ENCODE assay signal across 21 mouse cellular contexts in the genomic region with DNA sequence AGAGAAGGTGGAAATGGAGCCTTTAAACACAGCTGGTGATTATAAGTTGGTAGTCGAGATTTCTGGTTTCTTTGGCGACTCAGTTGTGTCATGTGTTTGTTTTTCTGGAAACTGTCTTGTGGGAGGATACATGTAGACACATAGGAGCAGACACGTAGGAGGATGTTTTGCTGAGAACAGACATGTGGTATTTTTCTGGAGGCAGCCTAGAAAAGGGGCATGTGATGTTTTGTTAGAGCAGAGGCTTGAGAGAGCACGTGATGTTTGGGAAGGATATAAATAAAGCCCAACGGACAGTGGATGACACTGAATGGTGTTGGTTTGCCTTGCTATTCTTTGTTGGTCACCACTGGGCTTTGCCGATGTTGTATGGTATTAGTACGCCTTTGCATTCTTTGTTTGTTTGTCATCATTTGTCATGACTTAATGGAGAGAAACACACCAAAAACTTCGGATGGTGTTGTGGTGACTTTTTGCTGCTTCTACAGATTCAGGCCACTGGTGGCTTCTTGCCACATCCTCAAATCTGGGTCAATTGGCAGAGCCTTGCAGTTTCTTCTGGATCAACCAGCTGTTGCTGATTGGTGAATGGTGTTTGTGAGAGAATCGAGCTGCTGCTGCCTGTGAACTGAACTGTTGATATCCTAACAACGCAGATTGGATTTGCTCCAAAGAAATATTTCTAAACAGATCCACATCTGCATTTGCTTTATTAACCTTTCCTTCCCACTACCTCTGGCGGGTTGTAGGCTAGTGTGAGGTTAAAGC. TPM values are rescaled to one million over a fixed set of nuclear protein-coding genes. Genes with fewer than 3 reads are reported as not detected.
"Had no signal": no experiment of that assay in that cellular context is flagged by ENCODE, and none has a peak within 500 bp of the region (broad histone marks: within the 10 kb centered on the region; RNA-seq: fewer than 3 reads in every experiment).

No protein-coding gene starts in this region.

- H3K27me3 ChIP-seq: intestine, embryonic 15.5 days; limb, embryonic 13.5 days; midbrain, embryonic 12.5 days; neural tube, embryonic 13.5 days had no signal

- H3K4me1 ChIP-seq: intestine, embryonic 15.5 days; limb, embryonic 13.5 days; midbrain, embryonic 12.5 days had no signal

- H3K4me3 ChIP-seq: intestine, embryonic 15.5 days; limb, embryonic 13.5 days; midbrain, embryonic 12.5 days; neural tube, embryonic 13.5 days had no signal

- H3K36me3 ChIP-seq: intestine, embryonic 15.5 days; limb, embryonic 13.5 days; midbrain, embryonic 12.5 days; neural tube, embryonic 13.5 days had no signal

- H3K27ac ChIP-seq: intestine, embryonic 15.5 days; kidney, postnatal 0 days; limb, embryonic 13.5 days; liver, embryonic 14.5 days; macrophage; midbrain, embryonic 12.5 days; neural tube, embryonic 13.5 days; stomach, postnatal 0 days had no signal

- H3K9ac ChIP-seq: intestine, embryonic 15.5 days; limb, embryonic 13.5 days; liver, embryonic 14.5 days; midbrain, embryonic 12.5 days; neural tube, embryonic 13.5 days had no signal

- DNase-seq: kidney, adult 8-10 months; kidney, postnatal 36 days; left cerebral cortex, postnatal 4 days; right cerebral cortex, postnatal 25 days; thymus, postnatal 4 days had no signal

- ATAC-seq: intestine, embryonic 15.5 days; midbrain, embryonic 16.5 days had no signal

- H3K4me2 ChIP-seq: intestine, embryonic 15.5 days; limb, embryonic 13.5 days; midbrain, embryonic 12.5 days; neural tube, embryonic 13.5 days had no signal

- H3K9me3 ChIP-seq: intestine, embryonic 15.5 days; midbrain, embryonic 12.5 days; neural tube, embryonic 13.5 days had no signal

RNA-seq across cellular contexts. Expression of a gene that starts 40.7 kb away (rescaled TPM):
- polyA plus RNA-seq: liver, adult 2 months; small intestine, adult 2 months had no signal

RNA-seq across cellular contexts. Expression of a gene that starts 41.4 kb away (rescaled TPM):
- total RNA-seq: layer of hippocampus, adult 18-20 months; layer of hippocampus, postnatal 10 days; left cerebral cortex, adult 18-20 months; left cerebral cortex, postnatal 10 days; left cerebral cortex, postnatal 4 days; liver, adult 2 months; megakaryocyte-erythroid progenitor cell, adult 5-6 weeks had no signal
- polyA plus RNA-seq: intestine, embryonic 15.5 days; kidney, postnatal 0 days; limb, embryonic 13.5 days; liver, adult 2 months; liver, embryonic 14.5 days; macrophage; midbrain, embryonic 12.5 days; small intestine, adult 2 months; stomach, postnatal 0 days had no signal
